Mouse (Mus musculus) hindbrain, embryonic 10.5 days (tissue): ENCODE results near the gene Sectm1a. TPM values are rescaled to one million over a fixed set of nuclear protein-coding genes. Genes with fewer than 3 reads are reported as not detected.

Experiments used
- DNase-seq: peaks from one replicate; pipeline ENCODE4 v3.0.0-alpha.2; 2017; ENCODE audit warnings: low spot score
- H3K27ac ChIP-seq: fragments of 300-500 bp; sonication (generic); 2 replicates; pipeline ENCODE4 v1.5.1; 2016; ENCODE audit warnings: mild to moderate bottlenecking, moderate library complexity
- H3K27me3 ChIP-seq: fragments of 300-500 bp; sonication (generic); 2 replicates; pipeline ENCODE4 v1.6.1; 2016; ENCODE audit warnings: mild to moderate bottlenecking; ENCODE audit not compliant: poor library complexity, insufficient read depth, severe bottlenecking
- H3K36me3 ChIP-seq: fragments of 300-500 bp; sonication (generic); 2 replicates; pipeline ENCODE4 v1.6.1; 2016; ENCODE audit warnings: mild to moderate bottlenecking, moderate library complexity
- H3K4me1 ChIP-seq: fragments of 300-500 bp; sonication (generic); replicated peaks from 2 replicates; pipeline ENCODE4 v1.6.1; 2016; ENCODE audit warnings: mild to moderate bottlenecking
- H3K4me3 ChIP-seq: fragments of 300-500 bp; sonication (generic); 2 replicates; pipeline ENCODE4 v1.5.1; 2016; ENCODE audit warnings: mild to moderate bottlenecking, moderate library complexity
- H3K9me3 ChIP-seq: fragments of 300-500 bp; sonication (generic); 2 replicates; pipeline ENCODE4 v1.6.1; 2016; ENCODE audit warnings: mild to moderate bottlenecking, moderate library complexity
- WGBS: fragments of 180-500 bp; shearing (Covaris S2); methylation state at CpG from one replicate; pipeline ENCODE4 v1.1.7; 2016; 5-methylcytosine and 5-hydroxymethylcytosine counted together
- polyA plus RNA-seq: library from polyadenylated mRNA; unstranded; fragments of >200 nt; fragmentation: Nextera tagmentation; extraction: Ambion mirVana; gene quantifications from 2 replicates; pipeline ENCODE4 v1.2.1, GENCODE M21; 2016

Sectm1a gene
- polyA plus RNA-seq = not detected in 2 replicates

- no peak for DNase-seq
- Histone ChIP-seq H3K4me3 (no peak within 1 kb of the TSS), H3K27me3 (no peaks in the 10 kb centered on the region), H3K27ac (no peak within 1 kb of the TSS), H3K9me3 (no peaks in the 10 kb centered on the region), H3K4me1 (no peaks in the 10 kb centered on the region), H3K36me3 (no peaks in the 10 kb centered on the region)
- 67% methylated on average over 3 of the region's 3 CpGs for WGBS
Observed at GRCm38 (mm10) chr11:121081120-121081519, at the start of gene Sectm1a. TSS of gene Sectm1a (minus strand) at chr11:121081220.

- Histone ChIP-seq H3K27ac (no peak overlapping the region), H3K4me3 (no peak overlapping the region), H3K4me1 (no peaks in the 10 kb centered on the region), H3K27me3 (no peaks in the 10 kb centered on the region), H3K9me3 (no peaks in the 10 kb centered on the region), H3K36me3 (no peaks in the 10 kb centered on the region)
- no peak for DNase-seq
- 76% methylated on average over 1 of the region's 1 CpGs for WGBS
Observed at GRCm38 (mm10) chr11:121129616-121130015, 48.6 kb upstream of the Sectm1a start.

- no peak overlapping the region for H3K27ac ChIP-seq
- H3K4me3 ChIP-seq = no peak overlapping the region
- no peaks in the 10 kb centered on the region for H3K36me3 ChIP-seq
- H3K4me1 ChIP-seq = no peaks in the 10 kb centered on the region
- H3K9me3 ChIP-seq = no peaks in the 10 kb centered on the region
- DNase-seq = no peak
- WGBS = 87% methylated on average over 3 of the region's 3 CpGs
- H3K27me3 ChIP-seq = no peaks in the 10 kb centered on the region
Observed at GRCm38 (mm10) chr11:121127441-121127840, 46.4 kb upstream of the Sectm1a start.

GRCm38 (mm10) chr11:121126395-121126794, 45.4 kb upstream of the Sectm1a start:
- Histone ChIP-seq H3K9me3 (no peaks in the 10 kb centered on the region), H3K36me3 (no peaks in the 10 kb centered on the region), H3K27ac (no peak overlapping the region), H3K27me3 (no peaks in the 10 kb centered on the region), H3K4me1 (no peaks in the 10 kb centered on the region), H3K4me3 (no peak overlapping the region)
- DNase-seq = no peak
- WGBS = 79% methylated on average over 1 of the region's 1 CpGs

- Histone ChIP-seq H3K4me1 (no peaks in the 10 kb centered on the region), H3K27me3 (no peaks in the 10 kb centered on the region), H3K36me3 (no peaks in the 10 kb centered on the region), H3K4me3 (no peak overlapping the region), H3K9me3 (no peaks in the 10 kb centered on the region), H3K27ac (no peak overlapping the region)
- 92% methylated on average over 3 of the region's 3 CpGs for WGBS
- DNase-seq = no peak
Observed at GRCm38 (mm10) chr11:121125522-121126172, 44.6 kb upstream of the Sectm1a start.

GRCm38 (mm10) chr11:121123438-121123837, 42.4 kb upstream of the Sectm1a start:
- Histone ChIP-seq H3K27ac (no peak overlapping the region), H3K4me3 (no peak overlapping the region), H3K9me3 (no peaks in the 10 kb centered on the region), H3K4me1 (0 out of 2 replicates have a peak, but pooled peaks cover 3% of the 10 kb centered on the region), H3K36me3 (no peaks in the 10 kb centered on the region), H3K27me3 (no peaks in the 10 kb centered on the region)
- DNase-seq = no peak
- WGBS = 92% methylated on average over 4 of the region's 4 CpGs

- DNase-seq = no peak
- no peak overlapping the region for H3K4me3 ChIP-seq
- H3K4me1 ChIP-seq = 0 out of 2 replicates have a peak, but pooled peaks cover 3% of the 10 kb centered on the region
- H3K27me3 ChIP-seq = no peaks in the 10 kb centered on the region
- H3K9me3 ChIP-seq = no peaks in the 10 kb centered on the region
- WGBS = 86% methylated on average over 2 of the region's 2 CpGs
- no peaks in the 10 kb centered on the region for H3K36me3 ChIP-seq
- no peak overlapping the region for H3K27ac ChIP-seq
Observed at GRCm38 (mm10) chr11:121122024-121122670, 41.1 kb upstream of the Sectm1a start.

GRCm38 (mm10) chr11:121121151-121121550, 40.1 kb upstream of the Sectm1a start:
- DNase-seq = no peak
- H3K27me3 ChIP-seq = no peaks in the 10 kb centered on the region
- WGBS = 82% methylated on average over 3 of the region's 3 CpGs
- 0 out of 2 replicates have a peak, but pooled peaks cover 3% of the 10 kb centered on the region for H3K4me1 ChIP-seq
- H3K4me3 ChIP-seq = no peak overlapping the region
- no peak overlapping the region for H3K27ac ChIP-seq
- H3K9me3 ChIP-seq = no peaks in the 10 kb centered on the region
- H3K36me3 ChIP-seq = no peaks in the 10 kb centered on the region

- no peaks in the 10 kb centered on the region for H3K36me3 ChIP-seq
- H3K9me3 ChIP-seq = no peaks in the 10 kb centered on the region
- no peaks in the 10 kb centered on the region for H3K27me3 ChIP-seq
- H3K4me1 ChIP-seq = 0 out of 2 replicates have a peak, but pooled peaks cover 3% of the 10 kb centered on the region
- no peak within 1 kb of the TSS for H3K27ac ChIP-seq
- WGBS = 75% methylated on average over 3 of the region's 3 CpGs
- H3K4me3 ChIP-seq = no peak within 1 kb of the TSS
- no peak for DNase-seq
Observed at GRCm38 (mm10) chr11:121118577-121118976, 37.6 kb upstream of the Sectm1a start, which contains the start of gene Tex19.2. TSS of gene Tex19.2 (minus strand) at chr11:121118677.

- Histone ChIP-seq H3K9me3 (no peaks in the 10 kb centered on the region), H3K4me3 (no peak overlapping the region), H3K4me1 (0 out of 2 replicates have a peak, but pooled peaks cover 3% of the 10 kb centered on the region), H3K36me3 (no peaks in the 10 kb centered on the region), H3K27me3 (no peaks in the 10 kb centered on the region), H3K27ac (no peak overlapping the region)
- no peak for DNase-seq
- 92% methylated on average over 18 of the region's 18 CpGs for WGBS
Observed at GRCm38 (mm10) chr11:121118106-121118505, 37.1 kb upstream of the Sectm1a start.

GRCm38 (mm10) chr11:121112091-121112775, 31.2 kb upstream of the Sectm1a start:
- Histone ChIP-seq H3K36me3 (no peaks in the 10 kb centered on the region), H3K9me3 (no peaks in the 10 kb centered on the region), H3K27me3 (no peaks in the 10 kb centered on the region), H3K4me1 (no peaks in the 10 kb centered on the region), H3K4me3 (no peak overlapping the region), H3K27ac (no peak overlapping the region)
- DNase-seq = no peak
- WGBS = 83% methylated on average over 5 of the region's 5 CpGs

- Histone ChIP-seq H3K4me1 (no peaks in the 10 kb centered on the region), H3K9me3 (no peaks in the 10 kb centered on the region), H3K4me3 (no peak overlapping the region), H3K27me3 (no peaks in the 10 kb centered on the region), H3K36me3 (no peaks in the 10 kb centered on the region), H3K27ac (no peak overlapping the region)
- 82% methylated on average over 1 of the region's 1 CpGs for WGBS
- DNase-seq = no peak
Observed at GRCm38 (mm10) chr11:121111601-121112000, 30.6 kb upstream of the Sectm1a start.

- no peak overlapping the region for H3K4me3 ChIP-seq
- 93% methylated on average over 3 of the region's 3 CpGs for WGBS
- no peaks in the 10 kb centered on the region for H3K9me3 ChIP-seq
- no peak for DNase-seq
- H3K36me3 ChIP-seq = no peaks in the 10 kb centered on the region
- H3K27me3 ChIP-seq = no peaks in the 10 kb centered on the region
- H3K27ac ChIP-seq = no peak overlapping the region
- H3K4me1 ChIP-seq = no peaks in the 10 kb centered on the region
Observed at GRCm38 (mm10) chr11:121111051-121111450, 30.0 kb upstream of the Sectm1a start.
